Mouse (Mus musculus) limb, embryonic 14.5 days (tissue): ENCODE measurements around the gene Otoa. TPM values are rescaled to one million over a fixed set of nuclear protein-coding genes. Genes with fewer than 3 reads are reported as not detected.

Experiments
- ATAC-seq: fragments of 200-750 bp; cut with Nextera tagmentation; 2 replicates; pipeline ENCODE4 v1.8.0; 2017; ENCODE audit warnings: low read depth, moderate number of reproducible peaks, moderate TSS enrichment; ENCODE audit not compliant: low FRiP score
- DNase-seq: peaks from one replicate; pipeline ENCODE4 v3.0.0-alpha.2; 2015; ENCODE audit warnings: low spot score
- H3K27ac ChIP-seq: fragments of 300-500 bp; sonication (generic); replicated peaks from 2 replicates; pipeline ENCODE4 v1.5.1; 2014; ENCODE audit warnings: low read depth, mild to moderate bottlenecking, low read length, moderate library complexity, mixed read lengths
- H3K27me3 ChIP-seq: fragments of 300-500 bp; sonication (generic); 2 replicates; pipeline ENCODE4 v1.6.1; 2014; ENCODE audit warnings: low read length, mixed read lengths; ENCODE audit not compliant: control insufficient read depth, insufficient read depth
- H3K36me3 ChIP-seq: fragments of 300-500 bp; sonication (generic); 2 replicates; pipeline ENCODE4 v1.6.1; 2014; ENCODE audit warnings: mild to moderate bottlenecking, low read length, moderate library complexity, mixed read lengths; ENCODE audit not compliant: control insufficient read depth, insufficient read depth
- H3K4me1 ChIP-seq: fragments of 300-500 bp; sonication (generic); 2 replicates; pipeline ENCODE4 v1.6.1; 2014; ENCODE audit warnings: antibody characterized with exemption, low read length, mixed read lengths; ENCODE audit not compliant: control insufficient read depth, insufficient read depth
- H3K4me2 ChIP-seq: fragments of 300-500 bp; sonication (generic); replicated peaks from 2 replicates; pipeline ENCODE4 v1.6.1; 2014; ENCODE audit warnings: low read depth, mild to moderate bottlenecking, low read length, moderate library complexity; ENCODE audit not compliant: severe bottlenecking
- H3K4me3 ChIP-seq: fragments of 300-500 bp; sonication (generic); replicated peaks from 2 replicates; pipeline ENCODE4 v1.5.1; 2014; ENCODE audit warnings: low read length
- H3K9ac ChIP-seq: fragments of 300-500 bp; sonication (generic); 2 replicates; pipeline ENCODE4 v1.6.1; 2014; ENCODE audit warnings: mild to moderate bottlenecking, low read depth, low read length, moderate library complexity; ENCODE audit not compliant: severe bottlenecking
- H3K9me3 ChIP-seq: fragments of 300-500 bp; sonication (generic); 2 replicates; pipeline ENCODE4 v1.6.1; 2016; ENCODE audit warnings: low read length; ENCODE audit not compliant: control insufficient read depth
- POLR2A ChIP-seq: fragments of 200-500 bp; IDR thresholded peaks from 2 replicates; pipeline ENCODE4 v1.8.0; 2012; ENCODE audit warnings: inconsistent platforms, mild to moderate bottlenecking, moderate library complexity, borderline replicate concordance; ENCODE audit not compliant: insufficient read depth, insufficient read length; ENCODE audit errors: extremely low read depth
- WGBS: fragments of 180-500 bp; shearing (Covaris S2); extraction: QIAGEN DNeasy Blood & Tissue Kit; methylation state at CpG from one replicate; pipeline ENCODE4 v1.1.7; 2014; 5-methylcytosine and 5-hydroxymethylcytosine counted together
- polyA plus RNA-seq, 2 experiments: library from polyadenylated mRNA; depleted of rRNA in 1 of 2; stranded (reverse) in 1 of 2; unstranded in 1 of 2; fragments of >200 nt; fragmentation: Nextera tagmentation in 1 of 2; extraction: Ambion mirVana in 1 of 2; gene quantifications; 2 replicates each; pipeline versions ENCODE4 v1.2.1 to v1.2.3; 2012 to 2014

Gene Otoa
- 0.48 and 0.53 TPM in 2 replicates for polyA plus RNA-seq (2012; rRNA removed)
- 0.15 and 0.28 TPM in 2 replicates for polyA plus RNA-seq (2014; fragmentation: Nextera tagmentation; extraction: Ambion mirVana)

DNA sequence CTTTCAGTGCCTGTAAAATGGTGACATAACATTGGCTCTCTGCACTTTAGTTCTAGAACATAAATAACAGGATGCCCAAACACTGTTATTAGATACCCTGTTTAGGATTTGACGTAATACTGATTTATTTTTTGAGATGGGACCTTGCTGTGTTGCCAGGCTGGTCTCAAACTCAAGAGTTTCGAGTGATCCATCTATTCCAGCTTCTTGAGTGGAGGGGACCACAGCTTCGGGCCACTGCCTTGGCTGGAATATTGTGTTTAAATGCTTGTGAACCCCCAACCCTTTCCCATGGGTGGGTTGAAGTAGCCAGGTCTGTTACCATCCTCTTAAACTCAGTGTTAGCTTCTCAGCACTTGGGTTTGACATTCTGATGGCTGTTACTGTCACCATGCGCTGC, at the start of gene Otoa:
Otoa (plus strand) TSS at position 301 of the 400 bp plus-strand sequence.
- DNase-seq = no peak
- no peak for TF ChIP-seq POLR2A
- Histone ChIP-seq H3K27ac (no peak within 1 kb of the TSS), H3K4me3 (no peak within 1 kb of the TSS), H3K9me3 (no peaks in the 10 kb centered on the region), H3K4me1 (peaks cover 3% of the 10 kb centered on the region), H3K36me3 (peaks cover 27% of the 10 kb centered on the region), H3K27me3 (no peaks in the 10 kb centered on the region), H3K9ac (no peak within 1 kb of the TSS), H3K4me2 (no peak within 1 kb of the TSS)
- WGBS = 76% methylated on average over 4 of the region's 4 CpGs
- no peak for ATAC-seq

DNA sequence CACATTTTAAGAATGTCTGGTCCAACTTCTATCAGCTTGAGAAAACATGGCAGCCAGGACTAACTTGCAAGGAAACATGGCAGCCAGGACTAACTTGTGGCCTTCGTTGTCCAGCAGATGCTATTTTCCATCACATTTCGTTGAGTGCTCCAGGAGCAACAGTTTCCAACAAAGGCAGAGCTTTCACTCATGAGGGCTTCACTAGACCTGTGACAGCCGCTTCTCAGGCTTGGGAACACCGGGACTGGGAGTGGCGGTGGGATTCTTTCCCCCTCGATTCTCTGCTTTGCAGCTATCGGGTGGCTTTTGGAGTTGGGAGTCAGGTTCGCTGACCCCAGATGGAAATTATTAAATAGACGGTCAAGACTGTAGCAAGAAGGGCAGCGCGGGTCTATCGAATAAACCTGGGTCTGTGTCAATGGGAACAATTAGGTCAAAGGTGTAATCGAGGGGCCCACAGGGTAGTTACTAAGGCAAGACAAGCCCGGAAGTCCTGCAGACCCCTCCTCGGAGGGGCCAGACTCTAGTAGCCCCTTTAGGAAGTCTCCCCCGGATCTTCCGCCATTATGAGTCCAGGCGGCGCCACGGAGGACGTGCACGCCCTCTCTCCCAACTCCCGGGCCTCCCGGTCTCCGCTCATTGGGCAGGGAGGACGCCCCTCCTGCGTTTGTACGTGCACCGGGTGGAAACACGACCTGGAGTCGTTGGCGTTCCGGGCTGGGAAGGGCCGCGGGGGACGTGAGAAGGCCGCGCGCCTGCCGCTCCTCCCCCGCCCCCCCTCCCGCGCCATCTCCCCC, 47.4 kb upstream of the Otoa start, which contains the start of gene Mettl9:
Mettl9 (plus strand) TSS at position 590 of the 797 bp plus-strand sequence.
- H3K9ac ChIP-seq = peak within 1 kb of the TSS; percentile 99
- peak; percentile 75; the same call in 1 of the 2 replicates for TF ChIP-seq POLR2A
- 2% methylated on average over 38 of the region's 43 CpGs for WGBS
- H3K4me2 ChIP-seq = peak within 1 kb of the TSS; percentile 70
- H3K4me3 ChIP-seq = peak within 1 kb of the TSS; percentile 94
- H3K9me3 ChIP-seq = no peaks in the 10 kb centered on the region
- no peaks in the 10 kb centered on the region for H3K27me3 ChIP-seq
- peaks cover 30% of the 10 kb centered on the region for H3K4me1 ChIP-seq
- peak; percentile 92 for DNase-seq
- H3K27ac ChIP-seq = peak within 1 kb of the TSS; percentile 98
- ATAC-seq = peak; percentile 99
- H3K36me3 ChIP-seq = no peaks in the 10 kb centered on the region

DNA sequence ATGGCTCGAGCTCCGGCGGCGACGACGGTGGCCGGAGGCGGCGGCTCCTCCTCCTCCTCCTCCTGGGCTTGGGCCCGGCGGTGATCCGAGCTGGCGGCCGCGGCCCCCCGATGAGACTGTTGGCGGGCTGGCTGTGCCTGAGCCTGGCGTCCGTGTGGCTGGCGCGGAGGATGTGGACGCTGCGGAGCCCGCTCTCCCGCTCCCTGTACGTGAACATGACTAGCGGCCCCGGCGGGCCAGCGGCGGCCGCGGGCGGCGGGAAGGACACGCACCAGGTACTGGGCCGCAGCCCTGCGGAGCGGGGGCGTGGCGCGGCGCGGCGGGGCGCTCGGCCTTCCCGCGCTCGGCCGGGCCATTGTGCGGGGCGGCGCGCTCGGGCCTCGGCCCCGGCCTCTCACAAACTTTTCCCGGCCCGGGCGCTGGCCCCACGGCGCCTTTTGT, 46.7 kb upstream of the Otoa start:
- H3K27me3 ChIP-seq = no peaks in the 10 kb centered on the region
- no peak for TF ChIP-seq POLR2A
- 0% methylated on average over 27 of the region's 63 CpGs for WGBS

DNA sequence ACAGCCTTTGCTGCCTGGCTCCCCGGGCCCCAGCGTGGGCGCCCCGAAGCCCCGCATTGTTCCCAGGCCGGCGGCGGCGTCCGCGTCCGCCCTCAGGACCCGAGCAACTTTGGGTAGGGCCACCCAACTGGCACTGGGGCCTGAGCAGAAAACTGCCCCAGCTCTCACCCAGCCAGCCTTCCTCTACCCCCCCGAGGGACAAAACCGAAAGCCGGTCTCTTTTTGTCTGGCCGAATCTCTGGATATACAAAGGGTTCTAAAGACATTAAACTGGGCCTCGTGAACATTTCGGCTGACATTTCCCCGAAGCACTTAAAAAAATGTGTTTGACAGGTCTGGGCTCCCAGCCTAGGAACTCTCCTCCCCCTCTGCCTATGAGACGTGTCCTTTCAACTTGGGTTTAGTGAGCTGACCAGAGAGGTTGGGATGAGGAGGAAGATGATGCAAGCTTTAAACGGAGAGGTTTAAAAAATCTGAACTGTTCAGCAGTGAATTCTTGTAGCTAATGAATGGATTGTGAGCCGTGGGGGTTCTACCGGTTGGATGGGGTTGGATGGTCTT, 46.2 kb upstream of the Otoa start:
- H3K4me3 ChIP-seq = peak overlapping the region; percentile 94
- H3K36me3 ChIP-seq = no peaks in the 10 kb centered on the region
- H3K27ac ChIP-seq = peak overlapping the region; percentile 98
- no peak for TF ChIP-seq POLR2A
- no peaks in the 10 kb centered on the region for H3K27me3 ChIP-seq
- peak; percentile 40 for DNase-seq
- peak overlapping the region; percentile 99 for H3K9ac ChIP-seq
- no peak for ATAC-seq
- no peaks in the 10 kb centered on the region for H3K9me3 ChIP-seq
- peak overlapping the region; percentile 70 for H3K4me2 ChIP-seq
- H3K4me1 ChIP-seq = peaks cover 41% of the 10 kb centered on the region
- WGBS = under 1% methylated on average over 24 of the region's 24 CpGs

More for the DNA sequence above, 46.7 kb upstream of the Otoa start:
- H3K27ac ChIP-seq = peak overlapping the region; percentile 98
- H3K9me3 ChIP-seq = no peaks in the 10 kb centered on the region
- no peaks in the 10 kb centered on the region for H3K36me3 ChIP-seq
- peaks cover 36% of the 10 kb centered on the region for H3K4me1 ChIP-seq
- ATAC-seq = peak; percentile 63
- H3K4me2 ChIP-seq = peak overlapping the region; percentile 70
- peak; percentile 10 for DNase-seq
- peak overlapping the region; percentile 99 for H3K9ac ChIP-seq
- peak overlapping the region; percentile 94 for H3K4me3 ChIP-seq

DNA sequence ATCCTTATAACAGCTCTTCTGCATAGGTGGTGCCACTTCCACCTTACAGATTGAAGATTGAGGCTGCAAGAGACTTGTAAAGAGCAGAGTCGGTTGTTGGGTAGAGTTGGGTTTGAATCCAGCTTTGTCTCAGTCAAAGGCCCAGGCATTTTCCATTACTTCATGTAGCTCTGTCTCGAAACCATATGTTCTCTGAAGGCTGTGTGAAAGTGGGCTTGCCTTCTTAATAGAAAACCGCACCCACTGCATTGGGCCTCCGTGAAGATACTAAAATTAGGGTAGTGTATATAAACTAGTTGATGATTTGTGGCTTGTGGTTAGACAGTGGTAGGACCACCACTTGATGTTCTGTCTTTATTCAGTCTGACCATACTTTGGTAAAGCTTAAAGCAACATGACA, 40.9 kb upstream of the Otoa start:
- H3K4me2 ChIP-seq = no peak overlapping the region
- 47% methylated on average over 4 of the region's 4 CpGs for WGBS

More for the DNA sequence above, 40.9 kb upstream of the Otoa start:
- H3K9me3 ChIP-seq = no peaks in the 10 kb centered on the region
- H3K4me1 ChIP-seq = peaks cover 58% of the 10 kb centered on the region
- DNase-seq (peak; percentile 45), ATAC-seq (no peak)
- H3K4me3 ChIP-seq = no peak overlapping the region
- H3K27ac ChIP-seq = no peak overlapping the region
- no peak overlapping the region for H3K9ac ChIP-seq
- no peaks in the 10 kb centered on the region; the same call in 1 of the 2 replicates for H3K36me3 ChIP-seq
- no peak for TF ChIP-seq POLR2A
- H3K27me3 ChIP-seq = no peaks in the 10 kb centered on the region
